Mouse (Mus musculus) myocyte (in vitro differentiated cells): Measurements from ENCODE around the gene Xylb.

ENCODE experiments used
- POLR2A ChIP-seq: IDR thresholded peaks from one replicate; pipeline ENCODE4 v1.6.1; 2011; ENCODE audit warnings: low read depth, mild to moderate bottlenecking, control low read depth, moderate library complexity; ENCODE audit not compliant: insufficient read length
- TCF12 ChIP-seq: IDR thresholded peaks from one replicate; pipeline ENCODE4 v1.6.1; 2011; ENCODE audit warnings: mild to moderate bottlenecking, control low read depth; ENCODE audit not compliant: poor library complexity, insufficient read depth, severe bottlenecking

DNA sequence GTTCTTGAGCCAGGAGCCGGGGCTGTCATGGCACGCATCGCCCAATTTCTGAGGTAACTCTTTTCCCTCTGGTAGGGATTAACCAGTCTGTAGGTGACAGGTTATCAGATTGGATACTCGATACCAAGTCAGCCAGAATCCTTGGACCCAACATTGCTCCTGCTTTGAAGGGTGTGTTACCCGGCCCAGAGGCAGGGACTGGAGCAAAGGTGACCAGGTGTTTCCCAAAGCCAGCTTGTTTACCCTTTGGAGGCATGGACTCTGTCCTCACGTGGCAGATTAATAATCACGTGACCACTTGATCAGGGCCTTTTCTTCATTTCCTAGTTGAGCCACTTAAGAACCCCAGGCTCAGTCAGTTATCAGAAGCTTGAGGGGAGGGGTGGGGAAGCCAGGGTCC is 14.5 kb upstream of the Xylb start:
- TF ChIP-seq TCF12 (no peak), POLR2A (no peak)
